Mouse (Mus musculus) erythroblast, embryonic 14.5 days (primary cell): ENCODE measurements around the gene Ctr9. TPM values are rescaled to one million over a fixed set of nuclear protein-coding genes. Genes with fewer than 3 reads are reported as not detected.

ENCODE experiments used
- H3K27me3 ChIP-seq: 2 replicates; pipeline ENCODE4 v1.6.1; 2012; ENCODE audit warnings: inconsistent platforms; ENCODE audit not compliant: control insufficient read depth
- H3K36me3 ChIP-seq: 2 replicates; pipeline ENCODE4 v1.6.1; 2012; ENCODE audit warnings: mild to moderate bottlenecking, inconsistent platforms; ENCODE audit not compliant: control insufficient read depth
- H3K4me1 ChIP-seq: 2 replicates; pipeline ENCODE4 v1.6.1; 2012; ENCODE audit warnings: inconsistent platforms; ENCODE audit not compliant: control insufficient read depth
- H3K4me3 ChIP-seq: replicated peaks from 2 replicates; pipeline ENCODE3; 2012; ENCODE audit warnings: moderate library complexity, mild to moderate bottlenecking, inconsistent platforms
- H3K9me3 ChIP-seq: 2 replicates; pipeline ENCODE4 v1.6.1; 2012; ENCODE audit warnings: low read length, inconsistent platforms, mixed read lengths; ENCODE audit not compliant: control insufficient read depth
- GATA1 ChIP-seq: IDR thresholded peaks from 2 replicates; pipeline ENCODE4 v1.6.1; 2012; ENCODE audit warnings: low read length, inconsistent platforms, mixed read lengths
- TAL1 ChIP-seq: IDR thresholded peaks from 3 replicates; pipeline ENCODE4 v1.6.1; 2012; ENCODE audit warnings: low read length, inconsistent platforms, mixed read lengths
- polyA plus RNA-seq: library from polyadenylated mRNA; stranded (reverse); fragments of >175 nt; gene quantifications from 2 replicates; pipeline ENCODE4 v1.2.3, GENCODE M21; 2012

The Ctr9 gene
- polyA plus RNA-seq, 1 experiment = 0.95 TPM

DNA sequence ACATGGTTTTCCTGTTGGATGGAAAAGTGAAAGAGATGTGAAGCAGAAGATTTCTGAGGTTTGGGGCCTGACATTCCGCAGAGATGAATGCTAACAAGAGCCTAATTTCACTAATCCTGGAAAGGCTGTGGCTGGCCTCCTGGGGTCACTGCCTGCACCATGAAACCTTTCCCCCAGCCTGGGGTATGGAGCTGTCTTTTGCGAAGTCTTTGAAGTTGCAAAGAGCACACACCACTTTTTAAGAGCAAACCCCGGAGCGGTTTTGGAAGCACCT, 37.6 kb upstream of the Ctr9 start:
- Histone ChIP-seq H3K4me1 (peaks cover 20% of the 10 kb centered on the region), H3K4me3 (no peak overlapping the region), H3K36me3 (no peaks in the 10 kb centered on the region), H3K9me3 (no peaks in the 10 kb centered on the region), H3K27me3 (no peaks in the 10 kb centered on the region)
- no peak for TF ChIP-seq GATA1
- TF ChIP-seq TAL1 = no peak

GRCm38 (mm10) chr7:110998887-110999827, 29.6 kb upstream of the Ctr9 start:
- peaks cover 4% of the 10 kb centered on the region; the same call in 1 of the 2 replicates for H3K36me3 ChIP-seq
- no peaks in the 10 kb centered on the region for H3K27me3 ChIP-seq
- H3K4me1 ChIP-seq = peaks cover 70% of the 10 kb centered on the region
- no peaks in the 10 kb centered on the region for H3K9me3 ChIP-seq
- TF ChIP-seq TAL1 (no peak), GATA1 (no peak)
- no peak overlapping the region for H3K4me3 ChIP-seq

DNA sequence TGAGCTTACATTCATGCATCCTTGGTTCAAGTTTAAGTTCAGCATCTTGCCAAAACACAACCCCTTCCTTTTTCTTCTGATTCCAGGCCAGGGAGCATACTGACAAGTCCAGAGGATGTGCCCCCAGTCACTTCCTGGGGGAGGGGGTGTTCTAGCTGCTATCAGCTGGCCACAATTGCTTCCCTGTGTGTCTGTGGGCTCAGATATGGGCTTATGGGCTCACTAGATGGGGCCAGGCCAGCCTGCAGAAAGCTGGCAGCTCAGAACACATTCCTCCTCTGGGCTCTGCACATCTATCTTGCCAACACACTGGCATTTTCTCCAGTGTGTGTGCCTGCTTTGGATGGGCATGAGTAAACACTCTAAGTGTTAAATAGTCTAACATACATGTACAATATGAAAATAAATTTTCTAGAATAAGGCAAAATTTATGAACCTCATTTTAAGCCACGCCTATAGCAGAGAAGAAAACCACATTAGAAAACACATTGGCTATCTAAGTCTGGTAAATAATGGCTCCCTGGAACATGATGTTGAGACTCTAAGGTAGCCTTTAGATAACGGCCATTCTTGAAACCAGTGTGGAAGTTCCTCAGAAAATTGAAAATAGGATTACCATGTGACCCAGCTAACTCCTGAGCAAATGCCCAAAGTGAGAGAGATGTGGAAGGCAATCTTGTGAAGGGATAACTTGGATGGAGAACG, 24.5 kb upstream of the Ctr9 start:
- H3K4me1 ChIP-seq = peaks cover 64% of the 10 kb centered on the region
- peak overlapping the region; percentile 44 for H3K4me3 ChIP-seq
- H3K36me3 ChIP-seq = peaks cover 4% of the 10 kb centered on the region; the same call in 1 of the 2 replicates
- TF ChIP-seq GATA1 (peak; percentile 86), TAL1 (peak; percentile 92)
- no peaks in the 10 kb centered on the region for H3K9me3 ChIP-seq
- H3K27me3 ChIP-seq = no peaks in the 10 kb centered on the region

- Histone ChIP-seq H3K9me3 (no peaks in the 10 kb centered on the region), H3K4me3 (no peak overlapping the region), H3K4me1 (peaks cover 23% of the 10 kb centered on the region), H3K27me3 (no peaks in the 10 kb centered on the region), H3K36me3 (no peaks in the 10 kb centered on the region)
- no peak for TF ChIP-seq GATA1
- TF ChIP-seq TAL1 = no peak
These were observed 14.6 kb upstream of the Ctr9 start for GRCm38 (mm10) chr7:111014039-111014605.

GRCm38 (mm10) chr7:111014893-111015292, 13.9 kb upstream of the Ctr9 start:
- no peak for TF ChIP-seq GATA1
- no peak for TF ChIP-seq TAL1
- peaks cover 28% of the 10 kb centered on the region for H3K4me1 ChIP-seq
- no peaks in the 10 kb centered on the region for H3K36me3 ChIP-seq
- no peak overlapping the region for H3K4me3 ChIP-seq
- no peaks in the 10 kb centered on the region for H3K9me3 ChIP-seq
- no peaks in the 10 kb centered on the region for H3K27me3 ChIP-seq

- TF ChIP-seq TAL1 (no peak), GATA1 (no peak)
- H3K36me3 ChIP-seq = no peaks in the 10 kb centered on the region
- H3K9me3 ChIP-seq = no peaks in the 10 kb centered on the region
- no peaks in the 10 kb centered on the region for H3K27me3 ChIP-seq
- peaks cover 32% of the 10 kb centered on the region for H3K4me1 ChIP-seq
- no peak overlapping the region for H3K4me3 ChIP-seq
These were observed 13.0 kb upstream of the Ctr9 start for GRCm38 (mm10) chr7:111015731-111016130.

- no peaks in the 10 kb centered on the region for H3K36me3 ChIP-seq
- no peak for TF ChIP-seq TAL1
- no peak for TF ChIP-seq GATA1
- H3K4me3 ChIP-seq = no peak overlapping the region
- no peaks in the 10 kb centered on the region for H3K9me3 ChIP-seq
- peaks cover 2% of the 10 kb centered on the region for H3K27me3 ChIP-seq
- H3K4me1 ChIP-seq = peaks cover 25% of the 10 kb centered on the region
These were observed 11.8 kb upstream of the Ctr9 start for GRCm38 (mm10) chr7:111016921-111017320.

- H3K27me3 ChIP-seq = peaks cover 2% of the 10 kb centered on the region
- peaks cover 24% of the 10 kb centered on the region for H3K4me1 ChIP-seq
- TF ChIP-seq TAL1 (no peak), GATA1 (no peak)
- H3K36me3 ChIP-seq = no peaks in the 10 kb centered on the region
- H3K4me3 ChIP-seq = no peak overlapping the region
- H3K9me3 ChIP-seq = no peaks in the 10 kb centered on the region
These were observed 7.9 kb upstream of the Ctr9 start for GRCm38 (mm10) chr7:111020814-111021213.

DNA sequence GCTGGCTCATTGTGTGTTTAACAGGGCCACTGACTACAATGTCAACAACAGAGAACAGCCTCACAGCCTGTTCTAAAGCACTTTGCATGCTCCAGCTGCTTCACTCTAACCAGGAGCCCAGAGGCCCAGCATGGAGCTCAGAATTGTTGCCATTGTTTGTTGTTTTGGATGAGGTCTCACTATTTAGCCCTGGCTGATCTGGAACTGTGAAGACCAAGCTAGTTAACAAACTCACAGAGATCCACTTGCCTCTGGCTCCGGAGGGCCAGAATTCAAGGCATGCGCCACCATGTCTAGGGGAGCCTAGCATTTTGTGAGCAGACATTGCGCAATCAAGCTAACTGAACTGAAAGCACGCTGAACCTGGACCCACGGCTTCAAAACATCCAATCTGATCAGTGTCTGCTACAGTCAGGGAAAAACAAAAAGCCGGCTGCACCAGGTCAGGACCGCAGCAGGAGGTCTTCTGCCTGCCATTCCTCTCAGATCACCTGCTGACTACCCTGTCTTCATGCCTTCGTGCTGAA, 4.6 kb upstream of the Ctr9 start:
- no peaks in the 10 kb centered on the region for H3K9me3 ChIP-seq
- H3K36me3 ChIP-seq = no peaks in the 10 kb centered on the region
- no peak overlapping the region for H3K4me3 ChIP-seq
- H3K27me3 ChIP-seq = peaks cover 2% of the 10 kb centered on the region
- no peak for TF ChIP-seq GATA1
- no peak for TF ChIP-seq TAL1
- peaks cover 31% of the 10 kb centered on the region for H3K4me1 ChIP-seq
